Mouse (Mus musculus) embryonic facial prominence, embryonic 13.5 days (tissue): ENCODE data around the gene Gtf2f2. TPM values are rescaled to one million over a fixed set of nuclear protein-coding genes. Genes with fewer than 3 reads are reported as not detected.

Experiments used
- ATAC-seq: fragments of 200-750 bp; cut with Nextera tagmentation; 2 replicates; pipeline ENCODE4 v1.8.0; 2017; ENCODE audit warnings: low read depth; ENCODE audit not compliant: insufficient number of reproducible peaks, insufficient read depth, low FRiP score, low TSS enrichment
- H3K27ac ChIP-seq: fragments of 300-500 bp; sonication (generic); 2 replicates; pipeline ENCODE4 v1.5.1; 2015; ENCODE audit warnings: moderate library complexity, mild to moderate bottlenecking, inconsistent platforms
- H3K27me3 ChIP-seq: fragments of 300-500 bp; sonication (generic); 2 replicates; pipeline ENCODE4 v1.6.1; 2015; ENCODE audit warnings: mild to moderate bottlenecking, inconsistent platforms
- H3K36me3 ChIP-seq: fragments of 300-500 bp; sonication (generic); 2 replicates; pipeline ENCODE4 v1.6.1; 2015; ENCODE audit warnings: mild to moderate bottlenecking, inconsistent platforms
- H3K4me1 ChIP-seq: fragments of 300-500 bp; sonication (generic); 2 replicates; pipeline ENCODE4 v1.6.1; 2015; ENCODE audit warnings: inconsistent platforms
- H3K4me2 ChIP-seq: fragments of 300-500 bp; sonication (generic); 2 replicates; pipeline ENCODE4 v1.6.1; 2015; ENCODE audit warnings: moderate library complexity, mild to moderate bottlenecking, inconsistent platforms
- H3K4me3 ChIP-seq: fragments of 300-500 bp; sonication (generic); 2 replicates; pipeline ENCODE4 v1.5.1; 2015; ENCODE audit warnings: mild to moderate bottlenecking, inconsistent platforms
- H3K9ac ChIP-seq: fragments of 300-500 bp; sonication (generic); 2 replicates; pipeline ENCODE4 v1.6.1; 2015; ENCODE audit warnings: mild to moderate bottlenecking, inconsistent platforms
- H3K9me3 ChIP-seq: fragments of 300-500 bp; sonication (generic); 2 replicates; pipeline ENCODE4 v1.6.1; 2016; ENCODE audit warnings: inconsistent platforms
- WGBS: fragments of 180-500 bp; shearing (Covaris S2); methylation state at CpG from one replicate; pipeline ENCODE4 v1.1.7; 2015; ENCODE audit warnings: mixed read lengths; 5-methylcytosine and 5-hydroxymethylcytosine counted together
- polyA plus RNA-seq: library from polyadenylated mRNA; unstranded; fragments of >200 nt; fragmentation: Nextera tagmentation; extraction: Ambion mirVana; gene quantifications from 2 replicates; pipeline ENCODE4 v1.2.1, GENCODE M21; 2015

Gene Gtf2f2
- polyA plus RNA-seq, 1 experiment from 2014 or later, result 39.0 TPM

GRCm38 (mm10) chr14:75992371-75992770 is 18.3 kb downstream of the Gtf2f2 start:
- H3K9ac ChIP-seq, result no peak overlapping the region
- no peaks in the 10 kb centered on the region for H3K27me3 ChIP-seq
- no peaks in the 10 kb centered on the region for H3K4me1 ChIP-seq
- H3K4me2 ChIP-seq, result no peak overlapping the region
- ATAC-seq, result no peak
- H3K27ac ChIP-seq, result no peak overlapping the region
- WGBS, result 93% methylated on average over 4 of the region's 4 CpGs
- H3K9me3 ChIP-seq, result no peaks in the 10 kb centered on the region
- no peak overlapping the region for H3K4me3 ChIP-seq
- H3K36me3 ChIP-seq, result peaks cover 4% of the 10 kb centered on the region; the same call in 1 of the 2 replicates

GRCm38 (mm10) chr14:75990936-75991335 is 19.7 kb downstream of the Gtf2f2 start:
- Histone ChIP-seq H3K4me3 (no peak overlapping the region), H3K4me1 (no peaks in the 10 kb centered on the region), H3K9ac (no peak overlapping the region), H3K27me3 (no peaks in the 10 kb centered on the region), H3K36me3 (peaks cover 4% of the 10 kb centered on the region; the same call in 1 of the 2 replicates), H3K9me3 (no peaks in the 10 kb centered on the region), H3K27ac (no peak overlapping the region), H3K4me2 (no peak overlapping the region)
- ATAC-seq, result no peak
- 90% methylated on average over 6 of the region's 6 CpGs for WGBS

- 86% methylated on average over 1 of the region's 1 CpGs for WGBS
- Histone ChIP-seq H3K9me3 (no peaks in the 10 kb centered on the region), H3K27ac (no peak overlapping the region), H3K4me1 (no peaks in the 10 kb centered on the region; the same call in 1 of the 2 replicates), H3K36me3 (peaks cover 4% of the 10 kb centered on the region; the same call in 1 of the 2 replicates), H3K4me3 (no peak overlapping the region), H3K4me2 (no peak overlapping the region), H3K27me3 (no peaks in the 10 kb centered on the region), H3K9ac (no peak overlapping the region)
- no peak for ATAC-seq
Measured at GRCm38 (mm10) chr14:75989168-75989567, 21.5 kb downstream of the Gtf2f2 start.

GRCm38 (mm10) chr14:75986878-75987483 is 23.7 kb downstream of the Gtf2f2 start:
- H3K27ac ChIP-seq, result no peak overlapping the region; the same call in 1 of the 2 replicates
- no peak overlapping the region for H3K4me3 ChIP-seq
- WGBS, result 79% methylated on average over 7 of the region's 7 CpGs
- 0 out of 2 replicates have a peak, but pooled peaks cover 4% of the 10 kb centered on the region for H3K36me3 ChIP-seq
- H3K27me3 ChIP-seq, result no peaks in the 10 kb centered on the region
- no peaks in the 10 kb centered on the region for H3K9me3 ChIP-seq
- no peaks in the 10 kb centered on the region; the same call in 1 of the 2 replicates for H3K4me1 ChIP-seq
- H3K9ac ChIP-seq, result no peak overlapping the region
- ATAC-seq, result no peak
- H3K4me2 ChIP-seq, result no peak overlapping the region

GRCm38 (mm10) chr14:75985112-75985511 is 25.6 kb downstream of the Gtf2f2 start:
- H3K36me3 ChIP-seq, result 0 out of 2 replicates have a peak, but pooled peaks cover 3% of the 10 kb centered on the region
- H3K4me2 ChIP-seq, result no peak overlapping the region
- no peaks in the 10 kb centered on the region for H3K27me3 ChIP-seq
- H3K4me1 ChIP-seq, result no peaks in the 10 kb centered on the region; the same call in 1 of the 2 replicates
- H3K4me3 ChIP-seq, result no peak overlapping the region
- H3K27ac ChIP-seq, result no peak overlapping the region
- ATAC-seq, result no peak
- WGBS, result 51% methylated on average over 4 of the region's 4 CpGs
- no peak overlapping the region for H3K9ac ChIP-seq
- H3K9me3 ChIP-seq, result no peaks in the 10 kb centered on the region

GRCm38 (mm10) chr14:75983891-75984290 is 26.8 kb downstream of the Gtf2f2 start:
- Histone ChIP-seq H3K36me3 (no peaks in the 10 kb centered on the region), H3K4me3 (no peak overlapping the region), H3K9me3 (no peaks in the 10 kb centered on the region), H3K27ac (no peak overlapping the region), H3K27me3 (no peaks in the 10 kb centered on the region), H3K4me2 (no peak overlapping the region), H3K4me1 (no peaks in the 10 kb centered on the region; the same call in 1 of the 2 replicates), H3K9ac (no peak overlapping the region)
- no peak for ATAC-seq
- 84% methylated on average over 2 of the region's 2 CpGs for WGBS

GRCm38 (mm10) chr14:75981231-75981630 is 29.4 kb downstream of the Gtf2f2 start:
- Histone ChIP-seq H3K4me1 (no peaks in the 10 kb centered on the region; the same call in 1 of the 2 replicates), H3K27ac (peak overlapping the region; percentile 29; the same call in 1 of the 2 replicates), H3K9ac (no peak overlapping the region), H3K27me3 (no peaks in the 10 kb centered on the region), H3K9me3 (no peaks in the 10 kb centered on the region), H3K4me3 (no peak overlapping the region), H3K36me3 (no peaks in the 10 kb centered on the region), H3K4me2 (no peak overlapping the region)
- WGBS, result 91% methylated on average over 3 of the region's 3 CpGs
- ATAC-seq, result no peak

GRCm38 (mm10) chr14:75976107-75976506 is 34.6 kb downstream of the Gtf2f2 start:
- ATAC-seq, result no peak
- H3K9ac ChIP-seq, result no peak overlapping the region
- WGBS, result 54% methylated on average over 3 of the region's 3 CpGs
- no peaks in the 10 kb centered on the region for H3K9me3 ChIP-seq
- no peak overlapping the region for H3K4me2 ChIP-seq
- H3K36me3 ChIP-seq, result no peaks in the 10 kb centered on the region
- H3K4me3 ChIP-seq, result no peak overlapping the region
- H3K4me1 ChIP-seq, result peaks cover 11% of the 10 kb centered on the region
- no peaks in the 10 kb centered on the region for H3K27me3 ChIP-seq
- H3K27ac ChIP-seq, result no peak overlapping the region

GRCm38 (mm10) chr14:75967291-75967690 is 43.4 kb downstream of the Gtf2f2 start:
- Histone ChIP-seq H3K4me1 (peaks cover 19% of the 10 kb centered on the region), H3K36me3 (no peaks in the 10 kb centered on the region), H3K4me3 (no peak overlapping the region), H3K9me3 (no peaks in the 10 kb centered on the region), H3K27me3 (no peaks in the 10 kb centered on the region), H3K27ac (no peak overlapping the region), H3K4me2 (no peak overlapping the region), H3K9ac (no peak overlapping the region)
- WGBS, result 69% methylated on average over 5 of the region's 5 CpGs
- no peak for ATAC-seq

- no peak for ATAC-seq
- Histone ChIP-seq H3K9ac (no peak overlapping the region), H3K4me1 (peaks cover 18% of the 10 kb centered on the region), H3K4me3 (no peak overlapping the region), H3K9me3 (no peaks in the 10 kb centered on the region), H3K27ac (no peak overlapping the region), H3K36me3 (no peaks in the 10 kb centered on the region), H3K4me2 (no peak overlapping the region), H3K27me3 (no peaks in the 10 kb centered on the region)
- 94% methylated on average over 1 of the region's 1 CpGs for WGBS
Measured at GRCm38 (mm10) chr14:75964433-75964832, 46.2 kb downstream of the Gtf2f2 start.

GRCm38 (mm10) chr14:75964000-75964399 is 46.7 kb downstream of the Gtf2f2 start:
- Histone ChIP-seq H3K4me1 (peaks cover 18% of the 10 kb centered on the region), H3K9ac (no peak overlapping the region), H3K4me2 (no peak overlapping the region), H3K9me3 (no peaks in the 10 kb centered on the region), H3K27ac (no peak overlapping the region), H3K4me3 (no peak overlapping the region), H3K36me3 (no peaks in the 10 kb centered on the region), H3K27me3 (no peaks in the 10 kb centered on the region)
- no peak for ATAC-seq
- WGBS, result 74% methylated on average over 5 of the region's 5 CpGs

GRCm38 (mm10) chr14:75963215-75963614 is 47.5 kb downstream of the Gtf2f2 start:
- no peak overlapping the region for H3K27ac ChIP-seq
- no peaks in the 10 kb centered on the region for H3K9me3 ChIP-seq
- 0 out of 2 replicates have a peak overlapping the region, but pooled peaks have one; percentile 9 for H3K4me2 ChIP-seq
- ATAC-seq, result no peak
- H3K27me3 ChIP-seq, result no peaks in the 10 kb centered on the region
- WGBS, result 63% methylated on average over 5 of the region's 5 CpGs
- peaks cover 18% of the 10 kb centered on the region for H3K4me1 ChIP-seq
- no peaks in the 10 kb centered on the region for H3K36me3 ChIP-seq
- H3K9ac ChIP-seq, result no peak overlapping the region
- H3K4me3 ChIP-seq, result no peak overlapping the region
